Mouse (Mus musculus): ENCODE results near the gene Tubb5.

Tubb5 gene

DNA sequence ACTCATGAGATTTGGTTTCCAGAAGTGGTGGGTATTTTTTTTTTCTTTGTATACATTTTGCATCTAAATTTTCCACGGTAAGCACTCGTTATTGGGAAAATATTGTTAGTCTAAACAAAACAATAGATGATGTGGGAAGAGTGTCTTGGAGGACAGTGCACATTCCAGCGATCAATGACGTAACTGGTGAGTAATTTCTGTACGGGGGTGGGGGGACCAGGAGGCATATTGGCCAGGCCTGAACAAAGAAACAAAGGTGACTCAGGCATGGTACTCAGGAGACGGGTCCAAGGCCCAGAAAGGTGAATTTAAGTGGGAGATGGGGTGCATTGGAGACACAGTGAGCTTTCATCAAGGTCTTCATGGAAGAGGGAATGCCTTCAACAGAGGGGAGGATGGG lies 42.5 kb downstream of the Tubb5 start:
- no peak for DNase-seq (ENCODE audit: low spot score)

GRCm38 (mm10) chr17:35795099-35795498 lies 43.0 kb downstream of the Tubb5 start:
- no peak for DNase-seq (ENCODE audit: low spot score)

DNA sequence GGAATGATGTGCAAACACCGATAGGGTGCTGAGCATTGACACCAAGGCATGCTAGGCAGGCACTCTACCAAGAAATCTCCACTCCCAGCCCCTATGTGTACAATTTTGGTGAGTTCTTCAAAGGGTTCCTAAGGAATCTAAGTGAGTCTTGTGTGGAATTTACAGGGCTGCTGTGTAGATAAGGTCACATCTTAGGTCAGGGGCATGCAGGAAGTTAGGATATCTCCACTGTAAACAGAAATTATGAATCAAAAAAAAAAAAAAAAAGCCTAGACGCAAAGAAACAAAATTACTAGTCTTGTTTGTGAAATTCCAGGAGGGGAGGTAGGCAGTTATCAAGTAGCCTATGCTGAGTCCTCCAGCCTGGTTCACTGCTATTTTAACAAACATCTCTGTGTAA lies 45.3 kb downstream of the Tubb5 start:
- no peak for DNase-seq (ENCODE audit: low spot score)

DNA sequence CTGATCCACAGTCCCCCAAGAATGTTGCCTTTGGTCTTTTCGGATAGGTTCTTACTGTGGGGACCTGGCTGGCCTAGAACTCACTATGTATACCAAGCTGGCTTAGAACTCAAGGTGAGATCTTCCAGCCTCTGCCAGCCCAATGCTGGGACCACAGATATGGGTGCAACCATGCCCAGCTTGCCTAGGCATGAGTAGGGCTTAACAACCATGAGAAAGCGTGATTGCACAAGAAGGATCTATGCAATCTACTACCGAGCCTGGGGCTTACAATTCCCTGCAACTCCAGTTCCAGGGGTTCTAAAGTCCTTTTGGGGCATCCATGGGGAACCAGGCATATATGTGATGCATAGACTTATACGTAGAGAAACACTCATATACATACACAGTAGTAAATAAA lies 47.2 kb downstream of the Tubb5 start:
- no peak for DNase-seq (ENCODE audit: low spot score)

GRCm38 (mm10) chr17:35788025-35788424 lies 50.1 kb downstream of the Tubb5 start:
- DNase-seq (ENCODE audit: low spot score): no peak

GRCm38 (mm10) chr17:35787493-35787892 lies 50.6 kb downstream of the Tubb5 start:
- no peak for DNase-seq (ENCODE audit: low spot score)

- DNase-seq (ENCODE audit: low spot score): no peak
Measured at GRCm38 (mm10) chr17:35785140-35785539, 53.0 kb downstream of the Tubb5 start.

DNA sequence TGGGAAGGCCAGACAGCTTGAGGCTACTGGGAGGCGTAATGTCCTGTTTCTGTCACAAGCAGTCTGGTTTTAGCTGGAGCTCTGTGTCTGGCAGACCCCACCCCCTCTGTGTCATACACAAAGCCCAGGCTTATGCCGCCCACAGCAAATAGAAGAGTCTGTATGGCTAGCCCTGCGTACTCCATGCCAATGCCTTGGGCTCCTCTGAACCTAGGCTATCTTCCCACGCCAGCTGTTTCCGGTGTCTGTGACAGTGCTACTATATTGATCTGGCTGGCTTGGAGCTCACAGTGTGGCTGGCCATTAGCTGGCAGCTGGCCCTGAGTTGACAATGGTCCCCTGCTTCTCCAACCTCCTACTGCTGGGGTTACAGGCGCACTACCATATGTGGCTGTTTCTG lies 54.2 kb downstream of the Tubb5 start:
- DNase-seq (ENCODE audit: low spot score): no peak
